Mouse (Mus musculus) midbrain, embryonic 10.5 days (tissue): ENCODE measurements around the gene Myo16. TPM values are rescaled to one million over a fixed set of nuclear protein-coding genes. Genes with fewer than 3 reads are reported as not detected.

Experiments
- DNase-seq: peaks from one replicate; pipeline ENCODE4 v3.0.0-alpha.2; 2017; ENCODE audit warnings: low spot score
- H3K27ac ChIP-seq: fragments of 300-500 bp; sonication (generic); replicated peaks from 2 replicates; pipeline ENCODE4 v1.5.1; 2016; ENCODE audit warnings: mild to moderate bottlenecking
- H3K27me3 ChIP-seq: fragments of 300-500 bp; sonication (generic); 2 replicates; pipeline ENCODE4 v1.6.1; 2016; ENCODE audit warnings: low read depth, mild to moderate bottlenecking; ENCODE audit not compliant: poor library complexity, severe bottlenecking
- H3K36me3 ChIP-seq: fragments of 300-500 bp; sonication (generic); 2 replicates; pipeline ENCODE4 v1.6.1; 2016; ENCODE audit warnings: mild to moderate bottlenecking, moderate library complexity
- H3K4me1 ChIP-seq: fragments of 300-500 bp; sonication (generic); 2 replicates; pipeline ENCODE4 v1.6.1; 2016
- H3K4me3 ChIP-seq: fragments of 300-500 bp; sonication (generic); 2 replicates; pipeline ENCODE4 v1.5.1; 2016; ENCODE audit warnings: mild to moderate bottlenecking, moderate library complexity
- H3K9me3 ChIP-seq: fragments of 300-500 bp; sonication (generic); replicated peaks from 2 replicates; pipeline ENCODE4 v1.6.1; 2016; ENCODE audit warnings: mild to moderate bottlenecking
- WGBS: fragments of 180-500 bp; shearing (Covaris S2); methylation state at CpG from one replicate; pipeline ENCODE4 v1.1.7; 2016; 5-methylcytosine and 5-hydroxymethylcytosine counted together
- polyA plus RNA-seq: library from polyadenylated mRNA; unstranded; fragments of >200 nt; fragmentation: Nextera tagmentation; extraction: Ambion mirVana; gene quantifications from 2 replicates; pipeline ENCODE4 v1.2.1, GENCODE M21; 2016

Gene Myo16
- polyA plus RNA-seq, 1 experiment from 2014 or later, result 2.5 TPM

DNA sequence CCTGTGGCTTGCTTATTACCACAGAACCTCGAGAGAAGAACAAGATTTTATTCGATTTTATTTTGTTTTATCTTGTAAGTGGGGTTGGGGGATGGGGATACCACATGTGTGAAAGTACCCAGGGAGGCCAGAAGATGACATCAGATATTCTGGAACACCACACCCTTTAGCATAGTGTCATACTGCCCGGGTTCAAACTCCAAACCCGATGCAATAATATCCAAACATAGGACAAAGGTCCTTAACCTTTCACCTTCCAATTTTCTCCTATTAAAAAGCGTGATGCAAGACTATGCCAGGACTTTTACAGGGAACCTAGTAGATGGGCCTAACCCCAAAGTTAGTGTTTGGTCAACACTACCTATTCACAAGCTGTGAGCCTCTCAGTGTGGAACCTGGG lies 443.9 kb downstream of the Myo16 start:
- DNase-seq, result no peak
- H3K4me1 ChIP-seq, result peaks cover 4% of the 10 kb centered on the region; the same call in 1 of the 2 replicates
- no peaks in the 10 kb centered on the region for H3K27me3 ChIP-seq
- WGBS, result 77% methylated on average over 5 of the region's 5 CpGs
- H3K4me3 ChIP-seq, result no peak overlapping the region
- no peak overlapping the region for H3K27ac ChIP-seq
- H3K36me3 ChIP-seq, result no peaks in the 10 kb centered on the region
- H3K9me3 ChIP-seq, result no peaks in the 10 kb centered on the region

DNA sequence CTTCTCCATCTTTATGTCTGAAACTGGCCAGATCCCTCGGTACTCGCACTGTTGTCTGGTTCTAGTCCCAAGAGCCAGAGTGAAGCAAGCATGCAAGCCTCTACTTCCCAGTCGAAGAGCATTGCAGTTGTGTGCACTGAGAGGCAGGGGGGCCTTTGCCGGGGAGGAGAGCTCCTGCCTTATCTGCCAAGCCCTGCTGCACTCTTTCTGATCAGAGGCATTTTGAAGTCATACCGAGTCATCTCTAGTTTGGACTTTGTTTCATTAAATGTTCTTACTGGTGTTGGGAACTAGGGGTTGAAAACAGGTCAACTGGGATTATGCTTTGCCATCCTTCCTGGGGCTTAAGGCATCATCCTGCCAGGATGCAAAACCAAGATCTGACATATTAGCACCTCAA lies 445.2 kb downstream of the Myo16 start:
- H3K4me1 ChIP-seq, result peaks cover 7% of the 10 kb centered on the region
- no peak overlapping the region for H3K27ac ChIP-seq
- no peaks in the 10 kb centered on the region for H3K36me3 ChIP-seq
- 90% methylated on average over 5 of the region's 5 CpGs for WGBS
- H3K27me3 ChIP-seq, result no peaks in the 10 kb centered on the region
- no peak overlapping the region for H3K4me3 ChIP-seq
- no peaks in the 10 kb centered on the region for H3K9me3 ChIP-seq
- no peak for DNase-seq

- Histone ChIP-seq H3K9me3 (no peaks in the 10 kb centered on the region), H3K4me1 (peaks cover 26% of the 10 kb centered on the region), H3K36me3 (no peaks in the 10 kb centered on the region), H3K27me3 (no peaks in the 10 kb centered on the region; the same call in 1 of the 2 replicates), H3K27ac (no peak overlapping the region), H3K4me3 (no peak overlapping the region)
- WGBS, result 48% methylated on average over 12 of the region's 12 CpGs
- no peak for DNase-seq
These were observed 452.5 kb downstream of the Myo16 start for GRCm38 (mm10) chr8:10606028-10606815.

GRCm38 (mm10) chr8:10606816-10607209 lies 453.1 kb downstream of the Myo16 start:
- Histone ChIP-seq H3K4me1 (peaks cover 26% of the 10 kb centered on the region), H3K9me3 (no peaks in the 10 kb centered on the region), H3K27me3 (no peaks in the 10 kb centered on the region; the same call in 1 of the 2 replicates), H3K27ac (no peak overlapping the region), H3K4me3 (no peak overlapping the region), H3K36me3 (no peaks in the 10 kb centered on the region)
- WGBS, result 64% methylated on average over 4 of the region's 4 CpGs
- no peak for DNase-seq

DNA sequence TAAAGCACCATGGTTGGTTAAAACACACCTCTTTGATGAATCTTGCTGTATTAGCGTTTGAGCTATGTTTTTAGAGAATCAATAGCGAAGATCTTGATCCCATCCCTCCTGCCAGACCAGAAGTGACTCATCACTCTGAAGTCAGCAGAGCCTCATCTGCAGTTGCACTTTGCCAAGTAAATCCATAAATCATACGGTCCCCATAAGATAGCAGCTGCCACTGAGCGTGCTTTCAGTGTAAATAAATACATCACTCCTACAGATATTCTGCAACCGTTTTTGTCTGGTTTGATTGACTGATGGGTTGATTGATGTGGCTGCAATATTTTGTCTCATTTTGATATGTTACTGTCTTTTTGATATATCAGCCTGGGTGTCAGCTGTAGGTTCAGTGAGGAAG lies 457.9 kb downstream of the Myo16 start:
- DNase-seq, result no peak

GRCm38 (mm10) chr8:10613371-10613770 lies 459.7 kb downstream of the Myo16 start:
- Histone ChIP-seq H3K4me1 (peaks cover 5% of the 10 kb centered on the region; the same call in 1 of the 2 replicates), H3K9me3 (no peaks in the 10 kb centered on the region; the same call in 1 of the 2 replicates), H3K4me3 (no peak overlapping the region), H3K27ac (no peak overlapping the region), H3K27me3 (no peaks in the 10 kb centered on the region), H3K36me3 (no peaks in the 10 kb centered on the region)
- DNase-seq, result no peak
- WGBS, result 53% methylated on average over 2 of the region's 2 CpGs

More for the DNA sequence above, 457.9 kb downstream of the Myo16 start:
- Histone ChIP-seq H3K27ac (no peak overlapping the region), H3K4me3 (no peak overlapping the region), H3K27me3 (no peaks in the 10 kb centered on the region; the same call in 1 of the 2 replicates), H3K4me1 (peaks cover 9% of the 10 kb centered on the region), H3K36me3 (no peaks in the 10 kb centered on the region), H3K9me3 (no peaks in the 10 kb centered on the region; the same call in 1 of the 2 replicates)
- 91% methylated on average over 5 of the region's 5 CpGs for WGBS

DNA sequence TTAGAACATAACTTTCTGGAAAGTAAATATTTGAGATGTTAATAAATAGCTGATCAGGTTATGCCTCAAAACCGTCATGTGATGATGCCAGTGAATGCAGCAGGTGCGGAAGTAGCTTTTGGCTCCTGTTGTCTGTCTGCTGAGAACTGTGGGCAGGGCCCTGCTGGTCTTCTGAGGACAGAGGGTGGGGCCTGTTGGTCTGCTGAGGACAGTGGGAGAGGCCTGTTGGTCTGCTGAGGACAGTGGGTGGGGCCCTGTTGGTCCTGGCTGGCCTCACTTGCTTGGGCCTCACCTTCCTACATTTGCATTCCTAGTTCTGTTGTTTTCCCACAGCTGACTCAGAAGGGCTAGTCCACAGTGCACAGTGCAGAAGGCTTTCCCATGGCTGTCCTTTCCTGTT lies 466.0 kb downstream of the Myo16 start:
- Histone ChIP-seq H3K36me3 (no peaks in the 10 kb centered on the region), H3K4me3 (no peak overlapping the region), H3K27me3 (no peaks in the 10 kb centered on the region), H3K9me3 (peaks cover 9% of the 10 kb centered on the region; the same call in 1 of the 2 replicates), H3K4me1 (peaks cover 19% of the 10 kb centered on the region), H3K27ac (0 out of 2 replicates have a peak overlapping the region, but pooled peaks have one; percentile 5)
- 92% methylated on average over 2 of the region's 2 CpGs for WGBS
- DNase-seq, result no peak

- peaks cover 58% of the 10 kb centered on the region for H3K4me1 ChIP-seq
- peak; percentile 76 for DNase-seq
- no peak overlapping the region for H3K4me3 ChIP-seq
- no peaks in the 10 kb centered on the region for H3K36me3 ChIP-seq
- H3K27me3 ChIP-seq, result peaks cover 17% of the 10 kb centered on the region
- peak overlapping the region; percentile 73 for H3K27ac ChIP-seq
- peaks cover 9% of the 10 kb centered on the region; the same call in 1 of the 2 replicates for H3K9me3 ChIP-seq
- 11% methylated on average over 5 of the region's 5 CpGs for WGBS
These were observed 471.6 kb downstream of the Myo16 start for GRCm38 (mm10) chr8:10625262-10625661.

DNA sequence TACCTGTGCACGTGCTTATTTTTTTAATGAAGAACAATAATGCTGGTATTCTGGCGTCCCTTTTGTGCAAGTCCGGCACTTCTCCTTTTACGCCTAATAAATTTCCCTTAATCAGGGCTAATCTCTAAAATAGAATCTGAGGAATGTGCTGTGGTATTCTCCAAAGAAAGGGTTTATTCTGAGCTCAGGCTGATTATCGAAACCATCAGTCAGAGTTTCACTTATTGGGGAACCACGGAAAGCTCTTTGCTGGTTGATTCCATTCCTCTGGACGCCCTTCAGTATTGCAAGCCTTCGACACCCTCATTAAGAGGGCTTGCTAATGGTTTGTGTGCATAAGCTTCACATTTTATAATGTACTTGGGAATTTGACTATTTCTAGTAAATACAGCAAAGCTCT lies 475.0 kb downstream of the Myo16 start:
- 65% methylated on average over 8 of the region's 8 CpGs for WGBS
- DNase-seq, result no peak

GRCm38 (mm10) chr8:10629862-10630261 lies 476.2 kb downstream of the Myo16 start:
- WGBS, result 48% methylated on average over 5 of the region's 5 CpGs
- H3K4me1 ChIP-seq, result peaks cover 70% of the 10 kb centered on the region
- H3K27ac ChIP-seq, result peak overlapping the region; percentile 70
- peaks cover 28% of the 10 kb centered on the region for H3K27me3 ChIP-seq
- H3K36me3 ChIP-seq, result no peaks in the 10 kb centered on the region
- DNase-seq, result no peak
- H3K9me3 ChIP-seq, result no peaks in the 10 kb centered on the region
- no peak overlapping the region for H3K4me3 ChIP-seq

More for the DNA sequence above, 475.0 kb downstream of the Myo16 start:
- Histone ChIP-seq H3K4me1 (peaks cover 59% of the 10 kb centered on the region), H3K27me3 (peaks cover 28% of the 10 kb centered on the region), H3K36me3 (no peaks in the 10 kb centered on the region), H3K27ac (no peak overlapping the region), H3K9me3 (peaks cover 7% of the 10 kb centered on the region; the same call in 1 of the 2 replicates), H3K4me3 (no peak overlapping the region)

GRCm38 (mm10) chr8:10631006-10631405 lies 477.3 kb downstream of the Myo16 start:
- peaks cover 28% of the 10 kb centered on the region for H3K27me3 ChIP-seq
- no peak for DNase-seq
- H3K4me1 ChIP-seq, result peaks cover 58% of the 10 kb centered on the region
- WGBS, result 85% methylated on average over 2 of the region's 2 CpGs
- H3K4me3 ChIP-seq, result no peak overlapping the region
- H3K27ac ChIP-seq, result no peak overlapping the region
- H3K9me3 ChIP-seq, result no peaks in the 10 kb centered on the region
- no peaks in the 10 kb centered on the region for H3K36me3 ChIP-seq

GRCm38 (mm10) chr8:10632603-10633002 lies 478.9 kb downstream of the Myo16 start:
- Histone ChIP-seq H3K9me3 (no peaks in the 10 kb centered on the region), H3K27me3 (peaks cover 15% of the 10 kb centered on the region), H3K36me3 (no peaks in the 10 kb centered on the region), H3K4me3 (no peak overlapping the region), H3K27ac (no peak overlapping the region), H3K4me1 (peaks cover 43% of the 10 kb centered on the region)
- DNase-seq, result no peak
- WGBS, result 86% methylated on average over 6 of the region's 6 CpGs
